In genomic region chr4:123446754-123447153, GRCm38 (mm10) we compare ENCODE assay signal across 14 mouse cellular contexts.
A peak's percentile ranks its signal among the peaks of the same experiment; 100 is the strongest.
DNase-seq lines count a peak whose midpoint lies in the region; ATAC-seq and TF ChIP-seq lines count a peak whose summit lies in the region.
"Had no signal": no experiment of that assay in that cellular context is flagged by ENCODE, and none has a peak within 500 bp of the region (broad histone marks: within the 10 kb centered on the region; RNA-seq: fewer than 3 reads in every experiment).

No protein-coding gene starts in this region.

- peak overlapping the region; percentile 31 for H3K27ac ChIP-seq in forebrain, embryonic 13.5 days
- H3K27ac ChIP-seq in forebrain, embryonic 10.5 days, result no peak overlapping the region
- peak overlapping the region; percentile 20; the same call in 1 of the 2 replicates for H3K27ac ChIP-seq in layer of hippocampus, adult 2 months
- H3K27ac ChIP-seq in heart, embryonic 12.5 days (ENCODE audit: poor library complexity, severe bottlenecking), result no peak overlapping the region; the same call in 1 of the 2 replicates
- H3K27ac ChIP-seq: forebrain, embryonic 12.5 days; hindbrain, embryonic 15.5 days; kidney, postnatal 0 days; limb, embryonic 15.5 days had no signal

- DNase-seq in forebrain, embryonic 10.5 days (ENCODE audit: extremely low spot score, low spot score), result no peak
- no peak for DNase-seq in layer of hippocampus, adult 2 months (ENCODE audit: low spot score in 2 of 2)
- DNase-seq in layer of hippocampus, postnatal 10 days (ENCODE audit: low spot score in 2 of 2), result no peak
- DNase-seq in urinary bladder, postnatal 4 days (ENCODE audit: low spot score in 2 of 2), result no peak
- DNase-seq in cerebellum, adult 11-12 months, result no peak
- DNase-seq: right cerebral cortex, adult 18-20 months had no signal

- H3K4me1 ChIP-seq in forebrain, embryonic 13.5 days, result no peaks in the 10 kb centered on the region
- no peaks in the 10 kb centered on the region for H3K4me1 ChIP-seq in forebrain, embryonic 10.5 days
- H3K4me1 ChIP-seq in heart, embryonic 12.5 days (replicated peaks), result peaks cover 12% of the 10 kb centered on the region
- H3K4me1 ChIP-seq: forebrain, embryonic 12.5 days; hindbrain, embryonic 15.5 days; limb, embryonic 15.5 days had no signal

- H3K9me3 ChIP-seq in forebrain, embryonic 13.5 days (replicated peaks), result no peaks in the 10 kb centered on the region
- no peaks in the 10 kb centered on the region for H3K9me3 ChIP-seq in forebrain, embryonic 10.5 days
- no peaks in the 10 kb centered on the region for H3K9me3 ChIP-seq in heart, embryonic 12.5 days (replicated peaks)
- H3K9me3 ChIP-seq: forebrain, embryonic 12.5 days; hindbrain, embryonic 15.5 days; limb, embryonic 15.5 days had no signal

- 73% methylated on average over 7 of the region's 7 CpGs for WGBS in forebrain, embryonic 13.5 days
- 88% methylated on average over 7 of the region's 7 CpGs for WGBS in forebrain, embryonic 10.5 days
- 16% methylated on average over 7 of the region's 7 CpGs for WGBS in heart, embryonic 12.5 days

- H3K4me3 ChIP-seq in forebrain, embryonic 13.5 days, result no peak overlapping the region
- H3K4me3 ChIP-seq in forebrain, embryonic 10.5 days, result no peak overlapping the region
- no peak overlapping the region for H3K4me3 ChIP-seq in layer of hippocampus, adult 2 months
- no peak overlapping the region for H3K4me3 ChIP-seq in heart, embryonic 12.5 days
- H3K4me3 ChIP-seq: forebrain, embryonic 12.5 days; hindbrain, embryonic 15.5 days; limb, embryonic 15.5 days had no signal

- no peak overlapping the region for H3K4me2 ChIP-seq in forebrain, embryonic 13.5 days
- no peak overlapping the region for H3K4me2 ChIP-seq in heart, embryonic 12.5 days
- H3K4me2 ChIP-seq: forebrain, embryonic 12.5 days; hindbrain, embryonic 15.5 days; limb, embryonic 15.5 days had no signal

- no peaks in the 10 kb centered on the region for H3K27me3 ChIP-seq in forebrain, embryonic 13.5 days
- H3K27me3 ChIP-seq in forebrain, embryonic 10.5 days (ENCODE audit: poor library complexity, severe bottlenecking), result no peaks in the 10 kb centered on the region
- H3K27me3 ChIP-seq in heart, embryonic 12.5 days (replicated peaks), result no peaks in the 10 kb centered on the region
- H3K27me3 ChIP-seq: forebrain, embryonic 12.5 days; hindbrain, embryonic 15.5 days; limb, embryonic 15.5 days had no signal

- H3K9ac ChIP-seq in forebrain, embryonic 13.5 days, result no peak overlapping the region
- H3K9ac ChIP-seq in heart, embryonic 12.5 days, result no peak overlapping the region
- H3K9ac ChIP-seq: forebrain, embryonic 12.5 days; hindbrain, embryonic 15.5 days; limb, embryonic 15.5 days had no signal

- H3K36me3 ChIP-seq in forebrain, embryonic 13.5 days (ENCODE audit: poor library complexity, severe bottlenecking), result peaks cover 76% of the 10 kb centered on the region
- peaks cover 91% of the 10 kb centered on the region for H3K36me3 ChIP-seq in forebrain, embryonic 10.5 days (replicated peaks)
- peaks cover 61% of the 10 kb centered on the region for H3K36me3 ChIP-seq in heart, embryonic 12.5 days

- ATAC-seq in forebrain, embryonic 13.5 days, result no peak
- 0 out of 2 replicates have a peak, but pooled peaks have one; percentile 36 for ATAC-seq in heart, embryonic 12.5 days (ENCODE audit: insufficient number of reproducible peaks, low FRiP score)
- ATAC-seq in megakaryocyte progenitor cell, adult 5-6 weeks (replicated peaks; ENCODE audit: poor library complexity), result peak; percentile 97
- ATAC-seq: activated CD4-positive, CD25-positive, alpha-beta regulatory T cell, adult 4 months had no signal

- no peak for TF ChIP-seq CTCF in layer of hippocampus, adult 2 months (conservative IDR thresholded peaks at IDR 0.05)

Comparison
In these comparisons a context has a peak if more than half of its experiments do, and no peak if none do; other contexts are left out.
1. H3K27ac ChIP-seq: peak in forebrain, embryonic 13.5 days (single experiment) and layer of hippocampus, adult 2 months (single experiment); none in forebrain, embryonic 10.5 days (single experiment) and heart, embryonic 12.5 days (single experiment).